Mouse (Mus musculus): ENCODE measurements around the gene Hoxc5.

GRCm38 (mm10) chr15:103018636-103019035, 51.4 kb downstream of the Hoxc5 start, which contains the start of gene Hoxc4:
- TF ChIP-seq CTCF (IDR thresholded peaks at IDR 0.05; ENCODE audit: low read depth): no peak
- no peak for TF ChIP-seq EP300 (IDR thresholded peaks at IDR 0.05; ENCODE audit: low read depth)
